Comparison of ENCODE assay signal across 12 mouse cellular contexts in genomic region chr6:10443206-10443605, GRCm38 (mm10).
"Had no signal": no experiment of that assay in that cellular context is flagged by ENCODE, and none has a peak within 500 bp of the region (broad histone marks: within the 10 kb centered on the region; RNA-seq: fewer than 3 reads in every experiment).

No protein-coding gene starts in this region.

- DNase-seq: retina, postnatal 1 day; right cerebral cortex, adult 18-20 months; right cerebral cortex, postnatal 14 days; right cerebral cortex, postnatal 25 days; right cerebral cortex, postnatal 4 days; spleen, adult 18-20 months; thymus, adult 18-20 months; thymus, adult 2 months; thymus, postnatal 14 days; thymus, postnatal 25 days; thymus, postnatal 36 days; thymus, postnatal 4 days had no signal
